Mouse (Mus musculus): ENCODE measurements around the gene Rad17. TPM values are rescaled to one million over a fixed set of nuclear protein-coding genes. Genes with fewer than 3 reads are reported as not detected.

The Rad17 gene
- 10.1 and 12.5 TPM in 2 replicates for total RNA-seq (2014; rRNA removed)
- 1.8 and 2.5 TPM in 2 replicates for polyA plus RNA-seq (2012; rRNA removed)

DNA sequence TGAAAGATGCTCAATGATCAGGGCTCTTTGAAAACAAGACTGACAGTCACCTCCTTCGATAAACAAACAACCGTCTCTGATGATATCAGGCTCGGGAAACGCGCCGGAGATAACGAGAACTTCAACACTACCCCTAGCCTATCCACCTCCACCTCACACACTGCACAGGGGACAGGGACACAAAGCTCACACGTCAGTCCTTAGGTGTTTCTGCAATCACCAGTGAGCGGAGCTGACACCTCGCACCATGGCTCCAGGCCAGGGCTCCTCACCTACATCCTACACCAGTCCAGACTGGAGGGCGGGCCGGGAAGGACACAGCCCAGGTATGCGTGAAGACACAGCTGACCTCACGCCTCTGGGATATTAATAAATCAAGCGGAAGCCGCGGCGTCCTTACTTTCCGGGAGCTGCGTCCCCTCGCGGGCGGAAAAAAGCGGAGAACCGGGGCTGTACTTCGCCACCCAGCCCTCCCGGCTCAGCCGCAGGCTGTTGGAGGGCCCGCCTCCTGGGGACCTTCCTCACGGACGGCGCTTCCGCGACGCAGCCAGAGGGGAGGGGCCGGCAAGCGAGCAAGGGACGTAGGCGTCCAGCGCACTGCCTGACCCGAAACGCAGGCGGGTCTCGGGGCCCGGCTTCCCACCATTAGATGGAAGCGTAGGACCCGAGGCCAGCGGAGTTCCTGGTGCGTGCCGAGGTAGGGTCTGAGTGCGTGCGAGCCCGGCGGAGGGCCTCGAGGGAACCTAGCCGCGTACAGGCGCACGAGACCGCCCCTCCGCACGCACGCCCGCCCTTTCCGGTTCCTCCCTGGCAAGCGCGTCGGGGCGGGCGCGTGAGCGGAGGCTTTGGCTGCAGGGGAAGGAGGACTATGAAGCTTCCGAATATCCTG lies at the start of gene Rad17, which contains the start of gene Ak6:
Rad17 (minus strand) TSS at position 502 of the 889 bp plus-strand sequence.
Ak6 (plus strand) TSS at position 430 of the 889 bp plus-strand sequence.
- Histone ChIP-seq H3K27ac (replicated peaks; ENCODE audit: insufficient read depth, low read depth, low read length) (peak within 1 kb of the TSS; percentile 93), H3K36me3 (ENCODE audit: control insufficient read depth, insufficient read depth, low read length) (peaks cover 16% of the 10 kb centered on the region), H3K4me1 (ENCODE audit: control insufficient read depth, insufficient read depth, low read length) (peaks cover 5% of the 10 kb centered on the region), H3K4me3 (ENCODE audit: insufficient read depth, low read depth, low read length) (peak within 1 kb of the TSS; percentile 81), H3K9ac (ENCODE audit: low read depth, low read length) (peak within 1 kb of the TSS; percentile 92), H3K79me2 (ENCODE audit: control insufficient read depth, insufficient read depth, low read length) (peaks cover 12% of the 10 kb centered on the region), H3K27me3 (ENCODE audit: control insufficient read depth, insufficient read depth, low read length) (no peaks in the 10 kb centered on the region)
- under 1% methylated on average over 73 of the region's 73 CpGs for WGBS
- TF ChIP-seq POLR2A (IDR thresholded peaks at IDR 0.05; ENCODE audit: extremely low read depth, insufficient read depth, low read length) (0 out of 2 replicates have a peak, but pooled peaks have one; percentile 60), CTCF (IDR thresholded peaks at IDR 0.05; ENCODE audit: low read depth, low read length) (0 out of 2 replicates have a peak, but pooled peaks have one; percentile 7)
- peak; percentile 79 for DNase-seq (ENCODE audit: extremely low read depth, low read depth, low spot score)

GRCm38 (mm10) chr13:100698866-100699265 lies 48.0 kb upstream of the Rad17 start:
- no peak for TF ChIP-seq POLR2A (IDR thresholded peaks at IDR 0.05; ENCODE audit: extremely low read depth, insufficient read depth, low read length)
- TF ChIP-seq CTCF (IDR thresholded peaks at IDR 0.05; ENCODE audit: low read depth, low read length) = no peak
- H3K27me3 ChIP-seq (ENCODE audit: control insufficient read depth, insufficient read depth, low read length) = no peaks in the 10 kb centered on the region
- no peaks in the 10 kb centered on the region for H3K4me1 ChIP-seq (ENCODE audit: control insufficient read depth, insufficient read depth, low read length)
- no peak overlapping the region for H3K27ac ChIP-seq (replicated peaks; ENCODE audit: insufficient read depth, low read depth, low read length)
- no peak overlapping the region for H3K9ac ChIP-seq (ENCODE audit: low read depth, low read length)
- H3K79me2 ChIP-seq (ENCODE audit: control insufficient read depth, insufficient read depth, low read length) = no peaks in the 10 kb centered on the region
- WGBS = 96% methylated on average over 10 of the region's 10 CpGs
- peaks cover 44% of the 10 kb centered on the region for H3K36me3 ChIP-seq (ENCODE audit: control insufficient read depth, insufficient read depth, low read length)
- DNase-seq (ENCODE audit: extremely low read depth, low read depth, low spot score) = no peak
- no peak overlapping the region for H3K4me3 ChIP-seq (ENCODE audit: insufficient read depth, low read depth, low read length)

DNA sequence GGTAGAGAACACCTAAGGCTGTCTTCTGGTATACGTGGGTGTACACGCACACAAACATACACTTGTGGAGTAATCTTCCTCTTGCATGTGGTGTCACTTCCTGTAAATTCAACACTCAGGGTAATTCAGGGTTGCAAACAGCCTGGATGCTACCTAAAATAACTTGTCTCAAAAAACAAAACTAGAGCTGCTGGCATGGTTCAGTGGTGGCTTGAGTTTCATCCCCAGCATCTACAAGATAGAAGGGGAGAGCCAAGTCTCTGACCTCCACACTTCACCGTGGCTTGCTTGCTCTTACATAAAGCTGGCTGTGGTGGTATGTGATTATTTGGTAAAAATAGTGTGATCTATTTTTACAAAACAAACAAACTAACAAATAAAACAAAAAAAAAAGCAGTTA lies 46.7 kb upstream of the Rad17 start:
- no peaks in the 10 kb centered on the region for H3K79me2 ChIP-seq (ENCODE audit: control insufficient read depth, insufficient read depth, low read length)
- TF ChIP-seq CTCF (IDR thresholded peaks at IDR 0.05; ENCODE audit: low read depth, low read length) = no peak
- no peak for TF ChIP-seq POLR2A (IDR thresholded peaks at IDR 0.05; ENCODE audit: extremely low read depth, insufficient read depth, low read length)
- DNase-seq (ENCODE audit: extremely low read depth, low read depth, low spot score) = peak; percentile 5
- peaks cover 41% of the 10 kb centered on the region for H3K36me3 ChIP-seq (ENCODE audit: control insufficient read depth, insufficient read depth, low read length)
- H3K4me1 ChIP-seq (ENCODE audit: control insufficient read depth, insufficient read depth, low read length) = no peaks in the 10 kb centered on the region
- H3K27me3 ChIP-seq (ENCODE audit: control insufficient read depth, insufficient read depth, low read length) = no peaks in the 10 kb centered on the region
- no peak overlapping the region for H3K4me3 ChIP-seq (ENCODE audit: insufficient read depth, low read depth, low read length)
- no peak overlapping the region for H3K27ac ChIP-seq (replicated peaks; ENCODE audit: insufficient read depth, low read depth, low read length)
- no peak overlapping the region for H3K9ac ChIP-seq (ENCODE audit: low read depth, low read length)
- WGBS = 81% methylated on average over 3 of the region's 3 CpGs

DNA sequence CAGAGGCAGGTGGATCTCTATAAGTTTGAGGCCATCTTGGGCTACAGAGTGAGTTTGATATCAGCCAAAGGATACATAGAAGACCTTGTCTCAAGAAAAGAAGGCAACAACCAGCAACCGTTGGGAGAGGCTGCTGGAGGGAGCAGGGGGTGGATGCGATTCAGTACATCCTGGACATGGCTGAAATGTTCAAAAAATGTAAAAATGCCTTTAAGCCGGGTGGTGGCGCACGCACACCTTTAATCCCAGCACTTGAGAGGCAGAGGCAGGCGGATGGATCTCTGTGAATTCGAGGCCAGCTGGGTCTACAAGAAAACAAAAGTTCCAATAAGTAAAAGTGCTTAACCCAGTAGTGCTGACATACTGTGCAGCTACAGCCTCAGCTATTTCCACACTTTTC lies 36.7 kb upstream of the Rad17 start:
- no peak overlapping the region for H3K4me3 ChIP-seq (ENCODE audit: insufficient read depth, low read depth, low read length)
- H3K27ac ChIP-seq (replicated peaks; ENCODE audit: insufficient read depth, low read depth, low read length) = no peak overlapping the region
- H3K4me1 ChIP-seq (ENCODE audit: control insufficient read depth, insufficient read depth, low read length) = no peaks in the 10 kb centered on the region
- H3K79me2 ChIP-seq (ENCODE audit: control insufficient read depth, insufficient read depth, low read length) = no peaks in the 10 kb centered on the region
- H3K9ac ChIP-seq (ENCODE audit: low read depth, low read length) = no peak overlapping the region
- no peaks in the 10 kb centered on the region for H3K27me3 ChIP-seq (ENCODE audit: control insufficient read depth, insufficient read depth, low read length)
- TF ChIP-seq CTCF (IDR thresholded peaks at IDR 0.05; ENCODE audit: low read depth, low read length) (no peak), POLR2A (IDR thresholded peaks at IDR 0.05; ENCODE audit: extremely low read depth, insufficient read depth, low read length) (no peak)
- WGBS = 76% methylated on average over 7 of the region's 7 CpGs
- no peak for DNase-seq (ENCODE audit: extremely low read depth, low read depth, low spot score)
- peaks cover 24% of the 10 kb centered on the region for H3K36me3 ChIP-seq (ENCODE audit: control insufficient read depth, insufficient read depth, low read length)

- H3K9ac ChIP-seq (ENCODE audit: low read depth, low read length) = no peak overlapping the region
- no peak overlapping the region for H3K4me3 ChIP-seq (ENCODE audit: insufficient read depth, low read depth, low read length)
- no peaks in the 10 kb centered on the region for H3K79me2 ChIP-seq (ENCODE audit: control insufficient read depth, insufficient read depth, low read length)
- no peaks in the 10 kb centered on the region for H3K27me3 ChIP-seq (ENCODE audit: control insufficient read depth, insufficient read depth, low read length)
- no peak overlapping the region for H3K27ac ChIP-seq (replicated peaks; ENCODE audit: insufficient read depth, low read depth, low read length)
- TF ChIP-seq POLR2A (IDR thresholded peaks at IDR 0.05; ENCODE audit: extremely low read depth, insufficient read depth, low read length) (no peak), CTCF (IDR thresholded peaks at IDR 0.05; ENCODE audit: low read depth, low read length) (peak; percentile 61)
- H3K4me1 ChIP-seq (ENCODE audit: control insufficient read depth, insufficient read depth, low read length) = no peaks in the 10 kb centered on the region
- peaks cover 21% of the 10 kb centered on the region for H3K36me3 ChIP-seq (ENCODE audit: control insufficient read depth, insufficient read depth, low read length)
- 75% methylated on average over 2 of the region's 2 CpGs for WGBS
- peak; percentile 12 for DNase-seq (ENCODE audit: extremely low read depth, low read depth, low spot score)
Observed at GRCm38 (mm10) chr13:100684355-100684754, 33.5 kb upstream of the Rad17 start.
